Mouse (Mus musculus): ENCODE measurements at regions not wholly inside any gene's neighbourhood (a gene's known extent, or its start where the extent isn't known, plus 50 kb on each side); places are given as distances from the start of the nearest gene placed in this dataset.

GRCm38 (mm10) chr4:33696969-33697368, 227.4 kb upstream of the Cnr1 start:
- no peak for DNase-seq (ENCODE audit: low spot score)

- no peak for DNase-seq (ENCODE audit: low spot score)
Observed at GRCm38 (mm10) chr4:33702028-33702666, 222.2 kb upstream of the Cnr1 start.

DNA sequence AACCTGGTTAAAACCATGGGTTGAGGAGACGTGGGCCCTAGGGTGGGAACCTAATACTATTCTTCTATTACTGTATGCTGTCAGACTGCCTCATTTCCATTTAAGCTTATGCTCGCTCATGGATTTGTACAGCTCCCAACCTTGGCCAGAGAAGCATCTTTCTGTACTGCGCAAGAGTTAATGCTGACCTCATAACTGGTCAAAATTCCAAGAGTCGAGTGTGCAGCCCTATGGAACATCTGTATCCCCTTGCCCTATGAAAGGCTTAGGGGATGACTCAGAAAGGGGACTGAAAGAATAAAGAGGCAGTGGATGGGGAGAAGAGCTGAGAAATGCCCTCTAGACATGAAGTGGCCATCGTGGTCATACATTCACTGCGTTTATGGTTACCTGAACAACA, 218.7 kb upstream of the Cnr1 start:
- DNase-seq (ENCODE audit: low spot score): no peak

DNA sequence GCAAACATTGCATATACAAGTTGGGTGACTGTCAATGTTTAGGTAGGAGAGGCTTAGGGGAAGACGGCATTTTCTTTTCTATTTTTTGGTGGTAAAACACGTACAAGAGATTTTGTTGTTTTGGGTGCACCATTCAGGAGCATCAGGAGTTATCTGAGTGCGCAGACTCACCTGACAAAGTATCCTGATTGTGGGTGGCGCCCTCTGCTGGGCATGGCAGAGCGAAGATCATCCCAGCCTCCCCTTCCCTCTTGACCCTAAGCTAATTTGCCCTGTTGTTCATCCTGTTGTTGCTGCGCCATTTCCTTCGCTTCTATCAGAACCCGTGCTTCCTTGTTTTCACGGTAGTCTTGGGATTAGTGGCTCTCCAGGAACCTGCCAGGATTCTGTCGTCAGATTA, 217.6 kb upstream of the Cnr1 start:
- DNase-seq (ENCODE audit: low spot score): no peak

DNA sequence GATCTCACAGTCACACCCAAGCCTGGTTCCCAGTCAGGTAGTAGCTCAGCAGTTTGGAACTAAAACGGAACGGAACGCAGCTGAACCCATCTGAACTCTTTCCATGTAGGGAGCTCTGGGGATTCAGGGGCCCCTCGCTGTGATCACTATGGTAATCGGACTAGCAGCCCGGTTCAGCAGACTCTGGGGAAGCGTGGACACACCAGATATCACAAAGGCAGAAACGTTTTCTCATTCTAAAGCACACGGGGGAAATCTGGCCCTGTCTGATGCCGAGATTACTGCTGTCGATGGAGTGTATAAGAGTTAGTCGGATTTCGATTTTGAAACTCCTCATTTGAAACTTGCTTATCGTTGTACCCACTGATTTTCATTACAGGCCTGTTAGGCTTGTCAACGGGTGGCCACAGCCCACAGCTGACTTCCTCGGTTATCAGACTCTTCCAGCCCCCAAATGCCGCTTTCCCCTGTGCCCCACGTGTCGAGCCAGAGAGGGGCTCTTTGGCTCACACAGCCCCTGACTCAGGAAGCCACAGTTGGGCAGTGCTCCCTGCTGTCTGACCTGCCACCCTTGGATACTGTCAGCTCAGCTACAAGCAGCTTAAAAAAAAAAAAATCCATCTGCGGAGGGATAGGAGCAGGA, 207.8 kb upstream of the Cnr1 start:
- DNase-seq (ENCODE audit: low spot score): no peak

- no peak for DNase-seq (ENCODE audit: low spot score)
Observed at GRCm38 (mm10) chr4:33720972-33721371, 203.4 kb upstream of the Cnr1 start.

GRCm38 (mm10) chr4:33721971-33722370, 202.4 kb upstream of the Cnr1 start:
- no peak for DNase-seq (ENCODE audit: low spot score)

DNA sequence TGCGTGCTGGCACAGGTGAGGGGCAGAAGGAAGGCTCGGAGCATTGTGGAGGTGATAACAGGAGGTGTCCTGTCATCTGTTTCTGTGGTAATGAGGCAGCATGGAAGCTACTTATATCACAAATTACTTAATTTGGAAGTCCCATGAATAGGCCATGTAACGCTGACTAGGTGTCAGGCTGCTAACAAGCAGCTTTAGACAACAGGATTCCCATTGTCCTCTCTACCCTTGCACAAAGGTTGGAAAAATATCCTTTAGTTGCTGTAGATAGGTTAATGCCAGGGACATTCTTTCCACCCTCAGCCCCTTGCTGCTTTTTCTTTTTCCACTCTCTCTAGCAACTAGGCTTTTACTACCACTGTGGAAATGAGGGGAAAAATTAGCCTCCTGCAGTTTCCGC, 192.6 kb upstream of the Cnr1 start:
- no peak for DNase-seq (ENCODE audit: low spot score)

GRCm38 (mm10) chr4:33734923-33735322, 189.5 kb upstream of the Cnr1 start:
- DNase-seq (ENCODE audit: low spot score): no peak

GRCm38 (mm10) chr4:33735442-33735966, 188.9 kb upstream of the Cnr1 start:
- DNase-seq (ENCODE audit: low spot score): no peak

- peak; percentile 89 for DNase-seq (ENCODE audit: low spot score)
Observed at GRCm38 (mm10) chr4:33736061-33736701, 188.2 kb upstream of the Cnr1 start.

GRCm38 (mm10) chr4:33737337-33737736, 187.1 kb upstream of the Cnr1 start:
- no peak for DNase-seq (ENCODE audit: low spot score)

DNA sequence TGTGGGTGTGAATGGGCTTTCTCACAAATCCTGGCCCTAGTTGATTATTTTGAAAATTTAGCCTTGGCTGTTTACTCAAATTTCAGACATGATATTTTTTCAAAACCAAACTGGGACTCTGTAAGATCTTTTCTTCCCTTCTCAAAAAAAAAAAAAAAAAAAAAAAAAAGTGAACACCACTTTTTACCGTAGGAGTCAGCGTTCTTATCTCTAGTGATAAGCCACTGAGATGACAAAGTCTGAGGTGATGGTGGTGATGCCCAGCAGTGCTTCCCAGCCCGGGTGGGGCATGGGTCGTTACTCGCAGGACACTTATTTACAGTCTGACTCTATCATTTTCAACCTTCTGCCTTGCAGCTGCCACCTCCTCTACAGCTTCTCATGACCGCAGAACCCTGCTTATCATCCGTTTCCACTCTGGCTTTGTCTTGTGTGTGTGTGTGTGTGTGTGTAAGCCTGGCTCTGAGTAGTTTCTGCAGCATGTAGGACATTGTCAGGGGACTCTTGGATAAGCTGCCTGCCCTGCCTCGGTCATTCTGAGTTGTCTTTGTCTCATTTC, 186.5 kb upstream of the Cnr1 start:
- DNase-seq (ENCODE audit: low spot score): no peak

- peak; percentile 18 for DNase-seq (ENCODE audit: low spot score)
Observed at GRCm38 (mm10) chr4:33739211-33739904, 185.0 kb upstream of the Cnr1 start.

GRCm38 (mm10) chr4:33740982-33741381, 183.4 kb upstream of the Cnr1 start:
- DNase-seq (ENCODE audit: low spot score): no peak

DNA sequence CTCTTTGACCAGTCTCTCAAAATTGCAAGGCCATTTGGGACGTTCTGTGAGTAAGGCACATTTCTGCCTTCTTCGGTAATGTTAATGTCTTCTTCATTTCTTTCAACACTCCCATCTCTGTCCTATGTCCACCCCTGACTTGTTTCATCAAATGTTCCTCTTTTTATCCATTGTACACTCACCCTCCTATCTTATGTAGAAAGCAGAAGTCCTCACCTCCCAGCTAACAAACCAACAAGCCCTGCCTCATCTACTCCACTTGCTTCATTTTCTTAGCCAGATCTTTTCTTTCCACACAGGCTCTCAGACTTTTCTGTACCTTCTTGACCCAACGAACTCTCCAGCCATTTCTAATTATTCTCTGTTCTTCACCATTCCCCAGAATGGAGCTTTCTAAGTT, 179.2 kb upstream of the Cnr1 start:
- DNase-seq (ENCODE audit: low spot score): no peak

GRCm38 (mm10) chr4:33747316-33747895, 177.0 kb upstream of the Cnr1 start:
- peak; percentile 58 for DNase-seq (ENCODE audit: low spot score)

- DNase-seq (ENCODE audit: low spot score): no peak
Observed at GRCm38 (mm10) chr4:33767721-33768120, 156.7 kb upstream of the Cnr1 start.

GRCm38 (mm10) chr4:33786027-33786426, 138.4 kb upstream of the Cnr1 start:
- DNase-seq (ENCODE audit: low spot score): no peak

DNA sequence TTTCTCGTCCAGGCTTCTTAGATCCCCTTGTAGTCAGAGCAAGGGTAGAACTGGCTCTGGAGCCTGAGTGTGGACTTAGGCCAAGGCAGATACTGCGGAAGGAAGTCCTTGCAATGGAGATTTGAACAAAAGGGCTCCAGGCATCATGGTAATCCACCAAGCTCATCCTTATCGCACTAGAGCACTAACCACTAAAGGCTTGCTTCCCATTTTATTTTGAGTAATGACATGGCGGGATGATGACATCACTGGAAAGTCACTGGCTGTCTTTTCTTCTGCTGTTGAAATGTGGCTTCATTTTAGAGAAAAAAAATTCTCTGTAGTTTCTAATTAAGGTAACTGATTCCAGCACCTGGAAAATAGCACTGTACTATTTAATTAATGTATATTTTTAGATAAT, 137.4 kb upstream of the Cnr1 start:
- no peak for DNase-seq (ENCODE audit: low spot score)

DNA sequence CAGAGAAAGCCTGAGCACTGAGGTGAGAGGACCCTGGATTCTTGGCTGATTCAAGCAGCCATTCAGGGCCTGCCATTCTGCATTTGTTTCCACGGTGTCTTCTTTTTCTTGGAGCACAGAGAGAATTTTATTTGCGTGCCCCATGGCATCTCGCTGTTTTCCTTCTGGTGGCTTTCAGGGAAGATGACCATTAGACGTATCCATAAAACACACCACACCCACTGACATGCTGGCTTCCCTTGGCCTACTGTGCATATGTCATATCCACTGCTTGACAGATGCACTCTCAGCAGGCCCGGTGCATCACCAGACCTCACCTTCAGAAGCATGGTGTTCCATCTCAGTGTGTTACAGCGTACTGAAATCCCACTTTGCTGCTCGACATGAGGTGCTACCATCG, 131.0 kb upstream of the Cnr1 start:
- DNase-seq (ENCODE audit: low spot score): no peak

- DNase-seq (ENCODE audit: low spot score): no peak
Observed at GRCm38 (mm10) chr4:33795461-33795860, 128.9 kb upstream of the Cnr1 start.
